Mouse (Mus musculus) megakaryocyte, embryonic 14.5 days (primary cell): ENCODE data around the gene Ltbp4. TPM values are rescaled to one million over a fixed set of nuclear protein-coding genes. Genes with fewer than 3 reads are reported as not detected.

Source experiments
- H3K27me3 ChIP-seq: replicated peaks from 2 replicates; pipeline ENCODE3; 2012; ENCODE audit warnings: inconsistent platforms
- H3K36me3 ChIP-seq: replicated peaks from 2 replicates; pipeline ENCODE3; 2012; ENCODE audit warnings: low read length, inconsistent platforms, mixed read lengths
- H3K4me1 ChIP-seq: 2 replicates; pipeline ENCODE4 v1.6.1; 2012; ENCODE audit warnings: inconsistent platforms
- H3K4me3 ChIP-seq: replicated peaks from 2 replicates; pipeline ENCODE3; 2012; ENCODE audit warnings: moderate library complexity, mild to moderate bottlenecking, inconsistent platforms
- H3K9me3 ChIP-seq: 2 replicates; pipeline ENCODE4 v1.6.1; 2012; ENCODE audit warnings: inconsistent platforms
- FLI1 ChIP-seq: IDR thresholded peaks from 2 replicates; pipeline ENCODE4 v1.6.1; 2012; ENCODE audit warnings: low read length, inconsistent platforms, mixed read lengths
- GATA1 ChIP-seq: IDR thresholded peaks from 3 replicates; pipeline ENCODE4 v1.6.1; 2012; ENCODE audit warnings: mixed read lengths, low read length, inconsistent platforms, borderline replicate concordance
- polyA plus RNA-seq: library from polyadenylated mRNA; stranded (reverse); fragments of >175 nt; gene quantifications from 2 replicates; pipeline ENCODE4 v1.2.3, GENCODE M21; 2012; ENCODE audit warnings: low replicate concordance; ENCODE audit not compliant: insufficient read depth

Gene Ltbp4
- polyA plus RNA-seq, 1 experiment, result 0.28 TPM

DNA sequence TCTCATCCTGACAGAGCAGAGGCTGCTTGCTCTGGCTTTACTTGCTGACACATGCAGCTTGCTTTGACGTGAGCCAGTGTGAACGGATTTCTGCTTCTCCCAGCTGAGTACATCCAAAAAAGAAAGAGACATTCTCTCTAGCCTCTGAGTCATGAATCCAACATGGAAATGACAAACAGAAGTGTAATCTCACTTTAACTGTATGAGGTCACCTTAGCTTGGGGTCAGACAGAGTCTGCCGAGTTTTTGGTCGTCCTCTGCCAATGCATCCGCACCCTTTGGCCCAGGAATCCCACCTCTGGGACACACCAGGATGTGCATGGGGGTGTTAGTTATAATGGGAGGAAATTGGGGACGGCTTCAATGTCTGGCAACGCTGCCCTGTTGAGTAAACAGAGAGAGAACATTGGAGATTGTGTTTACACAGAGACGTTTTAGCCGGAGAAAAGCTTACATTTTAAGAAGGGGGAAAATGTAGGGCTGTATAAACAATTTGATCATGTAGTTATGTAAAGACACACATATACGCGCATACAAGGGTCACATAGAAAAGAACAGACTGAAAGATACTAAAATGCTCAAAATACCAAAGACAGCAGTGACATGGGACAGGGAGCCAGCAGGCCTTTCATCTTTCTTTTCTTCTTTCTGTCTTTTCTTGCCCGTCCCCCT is 45.6 kb downstream of the Ltbp4 start:
- no peak for TF ChIP-seq GATA1
- no peak for TF ChIP-seq FLI1
- H3K4me1 ChIP-seq, result peaks cover 6% of the 10 kb centered on the region; the same call in 1 of the 2 replicates
- peaks cover 19% of the 10 kb centered on the region for H3K9me3 ChIP-seq
- no peak overlapping the region for H3K4me3 ChIP-seq
- no peaks in the 10 kb centered on the region for H3K36me3 ChIP-seq
- H3K27me3 ChIP-seq, result peaks cover 22% of the 10 kb centered on the region

- Histone ChIP-seq H3K4me3 (no peak overlapping the region), H3K27me3 (peaks cover 29% of the 10 kb centered on the region), H3K36me3 (no peaks in the 10 kb centered on the region), H3K4me1 (peaks cover 9% of the 10 kb centered on the region), H3K9me3 (peaks cover 19% of the 10 kb centered on the region)
- TF ChIP-seq FLI1 (no peak), GATA1 (no peak)
Observed at GRCm38 (mm10) chr7:27290555-27290954, 46.9 kb downstream of the Ltbp4 start.

GRCm38 (mm10) chr7:27288732-27289131 is 48.8 kb downstream of the Ltbp4 start:
- TF ChIP-seq GATA1 (no peak), FLI1 (no peak)
- Histone ChIP-seq H3K9me3 (peaks cover 15% of the 10 kb centered on the region), H3K36me3 (no peaks in the 10 kb centered on the region), H3K4me3 (no peak overlapping the region), H3K4me1 (peaks cover 20% of the 10 kb centered on the region), H3K27me3 (peaks cover 42% of the 10 kb centered on the region)

GRCm38 (mm10) chr7:27285698-27286066 is 51.8 kb downstream of the Ltbp4 start:
- Histone ChIP-seq H3K9me3 (peaks cover 12% of the 10 kb centered on the region), H3K4me3 (no peak overlapping the region), H3K36me3 (no peaks in the 10 kb centered on the region), H3K4me1 (peaks cover 13% of the 10 kb centered on the region), H3K27me3 (peaks cover 41% of the 10 kb centered on the region)
- TF ChIP-seq GATA1, result no peak
- no peak for TF ChIP-seq FLI1

GRCm38 (mm10) chr7:27284865-27285697 is 52.4 kb downstream of the Ltbp4 start:
- H3K27me3 ChIP-seq, result peaks cover 46% of the 10 kb centered on the region
- H3K4me3 ChIP-seq, result peak overlapping the region; percentile 56
- peaks cover 13% of the 10 kb centered on the region for H3K4me1 ChIP-seq
- no peaks in the 10 kb centered on the region for H3K36me3 ChIP-seq
- H3K9me3 ChIP-seq, result peaks cover 7% of the 10 kb centered on the region
- TF ChIP-seq GATA1 (no peak), FLI1 (no peak)

- Histone ChIP-seq H3K4me3 (no peak overlapping the region), H3K9me3 (no peaks in the 10 kb centered on the region), H3K27me3 (peaks cover 40% of the 10 kb centered on the region), H3K36me3 (no peaks in the 10 kb centered on the region), H3K4me1 (peaks cover 13% of the 10 kb centered on the region)
- TF ChIP-seq GATA1 (no peak), FLI1 (no peak)
Observed at GRCm38 (mm10) chr7:27282225-27282624, 55.3 kb downstream of the Ltbp4 start.

- Histone ChIP-seq H3K9me3 (no peaks in the 10 kb centered on the region), H3K27me3 (peaks cover 38% of the 10 kb centered on the region), H3K4me1 (peaks cover 14% of the 10 kb centered on the region), H3K4me3 (no peak overlapping the region), H3K36me3 (no peaks in the 10 kb centered on the region)
- TF ChIP-seq FLI1 (no peak), GATA1 (no peak)
Observed at GRCm38 (mm10) chr7:27281717-27282116, 55.8 kb downstream of the Ltbp4 start.

DNA sequence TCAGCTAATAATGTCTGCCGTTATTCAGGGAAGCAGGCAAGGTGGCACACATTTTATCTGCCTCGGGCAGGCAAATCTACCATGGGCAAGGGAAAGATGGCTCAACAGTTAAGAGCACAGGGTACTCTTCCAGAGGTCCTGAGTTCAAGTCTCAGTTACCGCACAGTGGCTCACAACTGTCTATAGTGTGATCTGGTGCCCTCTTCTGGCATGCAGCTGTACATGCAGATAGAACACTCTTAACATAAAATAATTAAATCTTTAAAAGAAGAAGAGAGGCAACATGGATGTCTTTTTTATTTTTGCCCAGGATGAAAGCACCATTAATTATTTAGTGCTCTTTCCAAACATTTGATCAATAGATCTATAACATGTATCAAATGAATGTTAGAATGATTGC is 60.3 kb downstream of the Ltbp4 start:
- Histone ChIP-seq H3K4me3 (no peak overlapping the region), H3K4me1 (peaks cover 17% of the 10 kb centered on the region; the same call in 1 of the 2 replicates), H3K27me3 (peaks cover 23% of the 10 kb centered on the region), H3K9me3 (no peaks in the 10 kb centered on the region), H3K36me3 (no peaks in the 10 kb centered on the region)
- TF ChIP-seq FLI1, result no peak
- no peak for TF ChIP-seq GATA1

- Histone ChIP-seq H3K9me3 (peaks cover 4% of the 10 kb centered on the region), H3K4me1 (peaks cover 17% of the 10 kb centered on the region; the same call in 1 of the 2 replicates), H3K4me3 (no peak overlapping the region), H3K27me3 (peaks cover 17% of the 10 kb centered on the region), H3K36me3 (no peaks in the 10 kb centered on the region)
- TF ChIP-seq GATA1 (no peak), FLI1 (no peak)
Observed at GRCm38 (mm10) chr7:27276021-27276420, 61.5 kb downstream of the Ltbp4 start.

DNA sequence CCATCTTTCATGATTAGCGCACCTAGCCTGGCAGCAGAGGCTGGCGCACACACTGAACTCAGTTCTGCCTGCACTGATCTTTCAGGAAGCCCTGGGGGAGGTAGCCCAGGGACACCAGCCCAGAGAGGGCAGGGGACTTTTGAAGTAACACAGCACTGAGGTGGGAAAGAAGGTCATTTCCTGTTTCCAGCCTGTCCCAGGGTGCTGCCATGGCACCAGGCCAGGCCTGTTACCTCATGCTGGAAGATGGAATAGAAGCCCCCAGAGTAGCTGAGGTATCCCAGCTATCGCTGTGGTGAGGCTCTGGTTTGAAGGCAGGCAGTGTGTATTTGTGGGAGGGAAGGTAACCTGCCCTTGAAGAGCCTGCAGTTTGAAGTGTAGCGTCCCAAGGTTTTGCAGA is 62.6 kb downstream of the Ltbp4 start:
- Histone ChIP-seq H3K4me3 (no peak overlapping the region), H3K4me1 (peaks cover 17% of the 10 kb centered on the region; the same call in 1 of the 2 replicates), H3K9me3 (peaks cover 7% of the 10 kb centered on the region), H3K27me3 (peaks cover 10% of the 10 kb centered on the region), H3K36me3 (no peaks in the 10 kb centered on the region)
- TF ChIP-seq GATA1 (no peak), FLI1 (no peak)
